Mouse (Mus musculus): ENCODE data around the gene Mllt1. TPM values are rescaled to one million over a fixed set of nuclear protein-coding genes. Genes with fewer than 3 reads are reported as not detected.

Mllt1 gene
- total RNA-seq, 1 experiment: 24.6 TPM

GRCm38 (mm10) chr17:56962642-56963405 lies 27.6 kb upstream of the Mllt1 start:
- no peak for DNase-seq (ENCODE audit: low read depth, low spot score)
- TF ChIP-seq ZC3H11A (IDR thresholded peaks at IDR 0.05; ENCODE audit: borderline replicate concordance, low read depth, low read length) (no peak), ZNF384 (IDR thresholded peaks at IDR 0.05; ENCODE audit: low read depth, low read length) (no peak), CHD2 (IDR thresholded peaks at IDR 0.05; ENCODE audit: low read depth, low read length) (no peak), HCFC1 (IDR thresholded peaks at IDR 0.05; ENCODE audit: borderline replicate concordance, insufficient read depth, low read length) (no peak), MAFK (IDR thresholded peaks at IDR 0.05; ENCODE audit: insufficient read depth, low read depth, low read length) (no peak)
- in situ Hi-C loops (cut with MboI; ENCODE audit: low sequenced_read_pairs in 2 of 2, unreplicated experiment in 2 of 2): no loop called here
- Histone ChIP-seq H3K36me3 (ENCODE audit: control insufficient read depth, insufficient read depth, low read length, poor library complexity, severe bottlenecking) (no peaks in the 10 kb centered on the region), H3K27ac (ENCODE audit: insufficient read depth, low read depth, low read length, poor library complexity, severe bottlenecking) (no peak overlapping the region), H3K4me3 (ENCODE audit: insufficient read depth in 1 of 2, low read depth in 1 of 2, low read length in 2 of 2, poor library complexity in 1 of 2, severe bottlenecking in 1 of 2) (no peak overlapping the region), H3K9ac (ENCODE audit: insufficient read depth, low read depth, low read length, poor library complexity, severe bottlenecking) (no peak overlapping the region), H3K9me3 (ENCODE audit: control insufficient read depth, insufficient read depth, low read depth, low read length) (no peaks in the 10 kb centered on the region), H3K4me1 (ENCODE audit: control insufficient read depth in 2 of 2, insufficient read depth in 2 of 2, low read length in 2 of 2, poor library complexity in 1 of 2) (peaks cover 5 to 13% of the 10 kb centered on the region in 2 experiments; a peak in 2 of 4 replicates)

GRCm38 (mm10) chr17:56961880-56962279 lies 26.7 kb upstream of the Mllt1 start:
- TF ChIP-seq CHD2 (IDR thresholded peaks at IDR 0.05; ENCODE audit: low read depth, low read length) (no peak), ZNF384 (IDR thresholded peaks at IDR 0.05; ENCODE audit: low read depth, low read length) (no peak), ZC3H11A (IDR thresholded peaks at IDR 0.05; ENCODE audit: borderline replicate concordance, low read depth, low read length) (0 out of 2 replicates have a peak, but pooled peaks have one; percentile 29), MAFK (IDR thresholded peaks at IDR 0.05; ENCODE audit: insufficient read depth, low read depth, low read length) (no peak), HCFC1 (IDR thresholded peaks at IDR 0.05; ENCODE audit: borderline replicate concordance, insufficient read depth, low read length) (no peak)
- H3K4me3 ChIP-seq (ENCODE audit: insufficient read depth in 1 of 2, low read depth in 1 of 2, low read length in 2 of 2, poor library complexity in 1 of 2, severe bottlenecking in 1 of 2): no peak overlapping the region
- H3K9me3 ChIP-seq (ENCODE audit: control insufficient read depth, insufficient read depth, low read depth, low read length): no peaks in the 10 kb centered on the region
- peaks cover 5 to 14% of the 10 kb centered on the region in 2 experiments; a peak in 2 of 4 replicates for H3K4me1 ChIP-seq (ENCODE audit: control insufficient read depth in 2 of 2, insufficient read depth in 2 of 2, low read length in 2 of 2, poor library complexity in 1 of 2)
- H3K27ac ChIP-seq (ENCODE audit: insufficient read depth, low read depth, low read length, poor library complexity, severe bottlenecking): no peak overlapping the region
- no peaks in the 10 kb centered on the region for H3K36me3 ChIP-seq (ENCODE audit: control insufficient read depth, insufficient read depth, low read length, poor library complexity, severe bottlenecking)
- no peak overlapping the region for H3K9ac ChIP-seq (ENCODE audit: insufficient read depth, low read depth, low read length, poor library complexity, severe bottlenecking)
- no peak for DNase-seq (ENCODE audit: low read depth, low spot score)
- in situ Hi-C loops (cut with MboI; ENCODE audit: low sequenced_read_pairs in 2 of 2, unreplicated experiment in 2 of 2): no loop called here

GRCm38 (mm10) chr17:56958667-56959066 lies 23.5 kb upstream of the Mllt1 start:
- no peak for DNase-seq (ENCODE audit: low read depth, low spot score)
- TF ChIP-seq CHD2 (IDR thresholded peaks at IDR 0.05; ENCODE audit: low read depth, low read length) (no peak), ZNF384 (IDR thresholded peaks at IDR 0.05; ENCODE audit: low read depth, low read length) (no peak), ZC3H11A (IDR thresholded peaks at IDR 0.05; ENCODE audit: borderline replicate concordance, low read depth, low read length) (no peak), MAFK (IDR thresholded peaks at IDR 0.05; ENCODE audit: insufficient read depth, low read depth, low read length) (no peak), HCFC1 (IDR thresholded peaks at IDR 0.05; ENCODE audit: borderline replicate concordance, insufficient read depth, low read length) (no peak)
- no peak overlapping the region for H3K4me3 ChIP-seq (ENCODE audit: insufficient read depth in 1 of 2, low read depth in 1 of 2, low read length in 2 of 2, poor library complexity in 1 of 2, severe bottlenecking in 1 of 2)
- no peaks in the 10 kb centered on the region for H3K9me3 ChIP-seq (ENCODE audit: control insufficient read depth, insufficient read depth, low read depth, low read length)
- H3K9ac ChIP-seq (ENCODE audit: insufficient read depth, low read depth, low read length, poor library complexity, severe bottlenecking): no peak overlapping the region
- in situ Hi-C loops (cut with MboI; ENCODE audit: low sequenced_read_pairs in 2 of 2, unreplicated experiment in 2 of 2): no loop called here
- no peak overlapping the region for H3K27ac ChIP-seq (ENCODE audit: insufficient read depth, low read depth, low read length, poor library complexity, severe bottlenecking)
- H3K4me1 ChIP-seq (ENCODE audit: control insufficient read depth in 2 of 2, insufficient read depth in 2 of 2, low read length in 2 of 2, poor library complexity in 1 of 2): peaks cover 5 to 16% of the 10 kb centered on the region in 2 experiments; a peak in 3 of 4 replicates
- H3K36me3 ChIP-seq (ENCODE audit: control insufficient read depth, insufficient read depth, low read length, poor library complexity, severe bottlenecking): no peaks in the 10 kb centered on the region

GRCm38 (mm10) chr17:56957763-56958429 lies 22.7 kb upstream of the Mllt1 start:
- DNase-seq (ENCODE audit: low read depth, low spot score): peak; percentile 50

More at GRCm38 (mm10) chr17:56957763-56958429, 22.7 kb upstream of the Mllt1 start:
- Histone ChIP-seq H3K4me3 (ENCODE audit: insufficient read depth in 1 of 2, low read depth in 1 of 2, low read length in 2 of 2, poor library complexity in 1 of 2, severe bottlenecking in 1 of 2) (peak overlapping the region in 1 of 2 experiments; percentile 23; a peak in 1 of 4 replicates), H3K4me1 (ENCODE audit: control insufficient read depth in 2 of 2, insufficient read depth in 2 of 2, low read length in 2 of 2, poor library complexity in 1 of 2) (peaks cover 5 to 17% of the 10 kb centered on the region in 2 experiments; a peak in 3 of 4 replicates), H3K27ac (ENCODE audit: insufficient read depth, low read depth, low read length, poor library complexity, severe bottlenecking) (no peak overlapping the region), H3K36me3 (ENCODE audit: control insufficient read depth, insufficient read depth, low read length, poor library complexity, severe bottlenecking) (no peaks in the 10 kb centered on the region), H3K9me3 (ENCODE audit: control insufficient read depth, insufficient read depth, low read depth, low read length) (no peaks in the 10 kb centered on the region), H3K9ac (ENCODE audit: insufficient read depth, low read depth, low read length, poor library complexity, severe bottlenecking) (no peak overlapping the region)
- TF ChIP-seq ZC3H11A (IDR thresholded peaks at IDR 0.05; ENCODE audit: borderline replicate concordance, low read depth, low read length) (no peak), MAFK (IDR thresholded peaks at IDR 0.05; ENCODE audit: insufficient read depth, low read depth, low read length) (no peak), CHD2 (IDR thresholded peaks at IDR 0.05; ENCODE audit: low read depth, low read length) (no peak), HCFC1 (IDR thresholded peaks at IDR 0.05; ENCODE audit: borderline replicate concordance, insufficient read depth, low read length) (no peak), ZNF384 (IDR thresholded peaks at IDR 0.05; ENCODE audit: low read depth, low read length) (no peak)
- in situ Hi-C loops (cut with MboI; ENCODE audit: low sequenced_read_pairs in 2 of 2, unreplicated experiment in 2 of 2): no loop called here

All from ES-E14 (cell line).